In genomic region chr5:113310377-113311003, GRCm38 (mm10) we compare ENCODE assay signal across 8 mouse cellular contexts. TPM values are rescaled to one million over a fixed set of nuclear protein-coding genes. Genes with fewer than 3 reads are reported as not detected.
DNase-seq lines count a peak whose midpoint lies in the region; ATAC-seq lines count a peak whose summit lies in the region.

TSS of gene Sgsm1 (minus strand) at chr5:113310786.

- peak within 1 kb of the TSS; percentile 60 for H3K4me2 ChIP-seq in hindbrain, embryonic 15.5 days

- peak within 1 kb of the TSS; percentile 78 for H3K4me3 ChIP-seq in hindbrain, embryonic 15.5 days

- H3K9ac ChIP-seq in hindbrain, embryonic 15.5 days, result peak within 1 kb of the TSS; percentile 87

- ATAC-seq in common myeloid progenitor, adult 5-6 weeks (replicated peaks; ENCODE audit: low read depth, poor library complexity, severe bottlenecking), result peak; percentile 78
- peak; percentile 77 for ATAC-seq in hindbrain, embryonic 15.5 days (ENCODE audit: low FRiP score, low read depth)

- peak within 1 kb of the TSS; percentile 75 for H3K27ac ChIP-seq in hindbrain, embryonic 15.5 days (replicated peaks)

- H3K4me1 ChIP-seq in hindbrain, embryonic 15.5 days (replicated peaks), result peaks cover 51% of the 10 kb centered on the region

- H3K9me3 ChIP-seq in hindbrain, embryonic 15.5 days, result no peaks in the 10 kb centered on the region

- peak; percentile 52 to 53 for DNase-seq in adrenal gland, adult 18-20 months (ENCODE audit: low spot score in 2 of 2)
- peak; percentile 20 to 33 for DNase-seq in gastrocnemius, adult 8-10 months (ENCODE audit: low spot score in 2 of 2)
- DNase-seq in left cerebral cortex, adult 11 months (ENCODE audit: low spot score), result peak; percentile 68
- peak; percentile 80 for DNase-seq in lung, postnatal 14 days
- peak; percentile 89 for DNase-seq in right cerebral cortex, adult 18-20 months
- no peak for DNase-seq in T-cell, adult 2 months (ENCODE audit: low spot score)

- 1% methylated on average over 47 of the region's 53 CpGs for WGBS in hindbrain, embryonic 15.5 days

- no peaks in the 10 kb centered on the region for H3K27me3 ChIP-seq in hindbrain, embryonic 15.5 days

- no peaks in the 10 kb centered on the region for H3K36me3 ChIP-seq in hindbrain, embryonic 15.5 days

RNA-seq across cellular contexts. Expression of gene Sgsm1, which starts in this region (rescaled TPM):
- total RNA-seq in adrenal gland, adult 18-20 months (2021), result 10 to 100 TPM in 1 of 2 experiments, 1 to 10 TPM in 1; 8.8 to 12.2 TPM
- total RNA-seq in common myeloid progenitor, adult 5-6 weeks (2017), result 1.8 and 3.7 TPM in 2 replicates
- under 1 TPM; 0.29 to 0.58 (median 0.42) TPM for total RNA-seq in gastrocnemius, adult 8-10 months (2022)
- 20.6 and 21.1 TPM in 2 replicates for polyA plus RNA-seq in hindbrain, embryonic 15.5 days (2015; fragmentation: Nextera tagmentation; extraction: Ambion mirVana)

Comparison
In these comparisons a context has a peak if more than half of its experiments do, and no peak if none do; other contexts are left out.
1. Peak in DNase-seq in gastrocnemius, adult 8-10 months; RNA of the gene not detected or under 1 TPM.